Mouse (Mus musculus) intestine, postnatal 0 days (tissue): ENCODE measurements around the gene 4930447C04Rik. TPM values are rescaled to one million over a fixed set of nuclear protein-coding genes. Genes with fewer than 3 reads are reported as not detected.
A peak's percentile ranks its signal among the peaks of the same experiment; 100 is the strongest.

Source experiments
- ATAC-seq: fragments of 200-750 bp; cut with Nextera tagmentation; 2 replicates; pipeline ENCODE4 v1.8.0; 2017; ENCODE audit warnings: mild to moderate bottlenecking, moderate TSS enrichment, moderate library complexity
- H3K27ac ChIP-seq: fragments of 300-500 bp; sonication (generic); 2 replicates; pipeline ENCODE4 v1.5.1; 2014; ENCODE audit warnings: mild to moderate bottlenecking, low read depth, low read length, moderate library complexity
- H3K27me3 ChIP-seq: fragments of 300-500 bp; sonication (generic); replicated peaks from 2 replicates; pipeline ENCODE4 v1.6.1; 2014; ENCODE audit warnings: low read length, mixed read lengths; ENCODE audit not compliant: control insufficient read depth, insufficient read depth
- H3K36me3 ChIP-seq: fragments of 300-500 bp; sonication (generic); 2 replicates; pipeline ENCODE4 v1.6.1; 2014; ENCODE audit warnings: mild to moderate bottlenecking, moderate library complexity; ENCODE audit not compliant: control insufficient read depth, insufficient read depth
- H3K4me1 ChIP-seq: fragments of 300-500 bp; sonication (generic); replicated peaks from 2 replicates; pipeline ENCODE4 v1.6.1; 2014; ENCODE audit warnings: antibody characterized with exemption, low read length, mixed read lengths; ENCODE audit not compliant: control insufficient read depth, insufficient read depth
- H3K4me2 ChIP-seq: fragments of 300-500 bp; sonication (generic); replicated peaks from 2 replicates; pipeline ENCODE4 v1.6.1; 2014; ENCODE audit warnings: low read depth, mild to moderate bottlenecking, moderate library complexity
- H3K4me3 ChIP-seq: fragments of 300-500 bp; sonication (generic); 2 replicates; pipeline ENCODE4 v1.5.1; 2014; ENCODE audit warnings: low read depth, low read length
- H3K9ac ChIP-seq: fragments of 300-500 bp; sonication (generic); 2 replicates; pipeline ENCODE4 v1.6.1; 2014; ENCODE audit warnings: mild to moderate bottlenecking, low read depth, low read length
- H3K9me3 ChIP-seq: fragments of 300-500 bp; sonication (generic); 2 replicates; pipeline ENCODE4 v1.6.1; 2016; ENCODE audit warnings: mixed run types; ENCODE audit not compliant: control insufficient read depth
- CTCF ChIP-seq: sonication (generic); IDR thresholded peaks from 2 replicates; pipeline ENCODE4 v1.5.1; 2016; ENCODE audit warnings: low read depth, mild to moderate bottlenecking, control low read depth, antibody characterized with exemption, moderate library complexity
- WGBS: fragments of 180-500 bp; shearing (Covaris S2); extraction: QIAGEN DNeasy Blood & Tissue Kit; methylation state at CpG from one replicate; pipeline ENCODE4 v1.1.7; 2014; 5-methylcytosine and 5-hydroxymethylcytosine counted together
- polyA plus RNA-seq: library from polyadenylated mRNA; unstranded; fragments of >200 nt; fragmentation: Nextera tagmentation; extraction: Ambion mirVana; gene quantifications from 2 replicates; pipeline ENCODE4 v1.2.1, GENCODE M21; 2015

4930447C04Rik gene
- polyA plus RNA-seq, 1 experiment from 2014 or later, result 0.59 TPM

GRCm38 (mm10) chr12:72835518-72836015 is 105.0 kb downstream of the 4930447C04Rik start:
- Histone ChIP-seq H3K4me3 (no peak overlapping the region), H3K9ac (no peak overlapping the region)
- 70% methylated on average over 8 of the region's 8 CpGs for WGBS

GRCm38 (mm10) chr12:72834773-72835517 is 105.6 kb downstream of the 4930447C04Rik start:
- peak; percentile 65 for TF ChIP-seq CTCF
- H3K36me3 ChIP-seq, result no peaks in the 10 kb centered on the region
- 77% methylated on average over 14 of the region's 14 CpGs for WGBS
- H3K4me1 ChIP-seq, result peaks cover 5% of the 10 kb centered on the region; the same call in 1 of the 2 replicates
- H3K27ac ChIP-seq, result no peak overlapping the region
- ATAC-seq, result no peak
- H3K9ac ChIP-seq, result no peak overlapping the region
- H3K27me3 ChIP-seq, result no peaks in the 10 kb centered on the region
- H3K4me2 ChIP-seq, result no peak overlapping the region
- H3K4me3 ChIP-seq, result no peak overlapping the region
- H3K9me3 ChIP-seq, result no peaks in the 10 kb centered on the region

More at GRCm38 (mm10) chr12:72835518-72836015, 105.0 kb downstream of the 4930447C04Rik start:
- Histone ChIP-seq H3K27ac (no peak overlapping the region), H3K4me2 (no peak overlapping the region), H3K27me3 (no peaks in the 10 kb centered on the region), H3K9me3 (no peaks in the 10 kb centered on the region), H3K4me1 (peaks cover 5% of the 10 kb centered on the region; the same call in 1 of the 2 replicates), H3K36me3 (no peaks in the 10 kb centered on the region)
- peak; percentile 65 for TF ChIP-seq CTCF
- ATAC-seq, result no peak

DNA sequence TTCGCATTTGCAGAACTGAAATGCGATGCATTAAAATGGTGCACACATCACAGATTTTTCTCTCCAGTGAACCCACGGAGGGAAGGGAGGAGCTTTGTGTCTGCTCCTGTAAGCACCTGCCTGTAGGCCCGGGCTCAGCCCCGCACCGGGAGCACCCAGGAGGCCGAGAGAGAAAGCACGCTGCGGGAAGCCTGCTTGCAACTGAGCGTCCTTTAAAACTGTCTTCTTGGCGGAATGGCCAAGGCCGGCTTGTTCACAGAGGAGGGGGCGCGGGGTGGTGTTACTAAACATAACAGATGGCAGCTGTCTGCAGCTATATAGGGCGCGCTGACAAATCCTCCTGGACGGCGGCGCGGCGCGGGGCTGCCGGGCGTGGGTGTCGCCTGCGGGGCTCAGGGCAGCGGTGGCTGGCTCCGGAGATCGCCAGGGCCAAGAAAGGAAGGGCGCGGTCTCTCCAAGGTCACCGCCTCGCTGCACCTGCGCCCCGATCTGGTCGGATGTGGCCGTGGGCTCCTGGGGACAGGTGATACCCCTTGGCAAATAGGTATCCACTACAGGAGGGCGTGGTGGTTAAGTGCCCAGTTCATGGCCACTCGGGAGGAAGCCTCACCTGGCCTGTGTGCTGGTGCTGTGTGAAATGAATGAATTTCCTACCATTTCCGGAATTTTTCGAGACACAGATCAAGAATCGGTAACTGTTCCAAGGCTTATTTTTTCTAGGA is 108.7 kb downstream of the 4930447C04Rik start:
- Histone ChIP-seq H3K27me3 (no peaks in the 10 kb centered on the region), H3K36me3 (no peaks in the 10 kb centered on the region), H3K4me3 (peak overlapping the region; percentile 41), H3K9ac (0 out of 2 replicates have a peak overlapping the region, but pooled peaks have one; percentile 8), H3K4me1 (peaks cover 5% of the 10 kb centered on the region; the same call in 1 of the 2 replicates), H3K27ac (no peak overlapping the region), H3K9me3 (no peaks in the 10 kb centered on the region), H3K4me2 (peak overlapping the region; percentile 84)
- whole genome bisulfite sequencing, result 7% methylated on average over 42 of the region's 42 CpGs
- ATAC-seq, result 0 out of 2 replicates have a peak, but pooled peaks have one; percentile 25
- no peak for TF ChIP-seq CTCF

Other genes starting within 250 kb of the 4930447C04Rik start
- gene Ppm1a, start 183.3 kb downstream of the 4930447C04Rik start, polyA plus RNA-seq, result 73.1 and 73.8 TPM in 2 replicates
- gene Six6, start 882 bp downstream of the 4930447C04Rik start, polyA plus RNA-seq, result not detected in 2 replicates
- not detected in 2 replicates for gene Six1, start 113.1 kb upstream of the 4930447C04Rik start, polyA plus RNA-seq
- 0.03 and 0.05 TPM in 2 replicates for gene Six4, start 172.7 kb upstream of the 4930447C04Rik start, polyA plus RNA-seq
- gene Mnat1, start 182.9 kb upstream of the 4930447C04Rik start, polyA plus RNA-seq, result 14.8 and 15.2 TPM in 2 replicates